Mouse (Mus musculus) ES-Bruce4 (cell line): ENCODE measurements around the gene Ramp2. TPM values are rescaled to one million over a fixed set of nuclear protein-coding genes. Genes with fewer than 3 reads are reported as not detected.

Source experiments
- H3K27ac ChIP-seq: 2 replicates; pipeline ENCODE4 v1.5.1; 2012; ENCODE audit warnings: low read length, inconsistent platforms; ENCODE audit not compliant: insufficient read depth
- H3K27me3 ChIP-seq: 2 replicates; pipeline ENCODE4 v1.6.1; 2012; ENCODE audit warnings: mild to moderate bottlenecking, low read length, inconsistent platforms; ENCODE audit not compliant: control insufficient read depth, poor library complexity, insufficient read depth, severe bottlenecking
- H3K36me3 ChIP-seq: 2 replicates; pipeline ENCODE4 v1.6.1; 2012; ENCODE audit warnings: inconsistent platforms, mild to moderate bottlenecking, low read length, moderate library complexity; ENCODE audit not compliant: control insufficient read depth, poor library complexity, insufficient read depth, severe bottlenecking
- H3K4me1 ChIP-seq: one replicate; pipeline ENCODE4 v1.8.1; 2011; ENCODE audit warnings: low read length; ENCODE audit not compliant: control insufficient read depth, insufficient read depth
- H3K4me3 ChIP-seq: 2 replicates; pipeline ENCODE4 v1.5.1; 2011; ENCODE audit warnings: low read depth, mild to moderate bottlenecking, low read length
- H3K9ac ChIP-seq: 2 replicates; pipeline ENCODE4 v1.6.1; 2012; ENCODE audit warnings: low read depth, mild to moderate bottlenecking, inconsistent platforms; ENCODE audit not compliant: poor library complexity, severe bottlenecking
- H3K9me3 ChIP-seq: replicated peaks from 2 replicates; pipeline ENCODE4 v1.6.1; 2012; ENCODE audit warnings: mild to moderate bottlenecking, low read length, inconsistent platforms; ENCODE audit not compliant: control insufficient read depth, poor library complexity, insufficient read depth, severe bottlenecking
- CTCF ChIP-seq: IDR thresholded peaks from one replicate; pipeline ENCODE4 v1.8.1; 2011; ENCODE audit warnings: low read depth, low read length
- EP300 ChIP-seq: IDR thresholded peaks from 2 replicates; pipeline ENCODE4 v1.6.1; 2011; ENCODE audit warnings: low read depth, low read length; ENCODE audit not compliant: insufficient read depth
- POLR2A ChIP-seq: IDR thresholded peaks from one replicate; pipeline ENCODE4 v1.8.1; 2011; ENCODE audit warnings: low read length; ENCODE audit not compliant: insufficient read depth
- polyA plus RNA-seq: library from polyadenylated mRNA; stranded (reverse); fragments of >200 nt; gene quantifications from 2 replicates; pipeline ENCODE4 v1.2.4, GENCODE M21; 2011; ENCODE audit warnings: low read depth; ENCODE audit not compliant: missing spikeins, insufficient read depth, insufficient read length

The Ramp2 gene
- polyA plus RNA-seq, 1 experiment = 4.9 TPM

DNA sequence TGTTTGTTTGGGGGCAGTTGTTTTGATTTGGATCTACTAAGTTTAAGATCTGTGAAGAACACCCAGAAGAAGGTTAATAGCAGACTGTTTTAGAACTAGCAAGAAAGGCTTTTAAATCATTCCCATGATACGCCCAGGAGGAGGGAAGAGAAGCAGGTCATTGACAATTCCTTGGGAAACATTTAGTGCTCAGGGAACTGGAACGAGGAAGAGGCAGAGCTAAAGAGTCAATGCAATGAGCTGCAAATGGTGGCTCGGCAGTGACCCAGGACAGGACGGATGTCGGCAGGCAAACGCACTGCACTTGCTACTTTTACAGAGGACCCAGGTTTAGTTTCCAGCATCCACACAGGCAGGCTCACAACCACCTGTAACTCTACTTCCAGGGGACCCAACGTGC, 35.0 kb downstream of the Ramp2 start:
- no peaks in the 10 kb centered on the region for H3K4me1 ChIP-seq
- no peak overlapping the region for H3K27ac ChIP-seq
- peaks cover 4% of the 10 kb centered on the region; the same call in 1 of the 2 replicates for H3K36me3 ChIP-seq
- no peak for TF ChIP-seq EP300
- TF ChIP-seq CTCF = no peak
- TF ChIP-seq POLR2A = no peak
- no peaks in the 10 kb centered on the region for H3K27me3 ChIP-seq
- H3K9ac ChIP-seq = no peak overlapping the region
- no peak overlapping the region for H3K4me3 ChIP-seq
- no peaks in the 10 kb centered on the region for H3K9me3 ChIP-seq

DNA sequence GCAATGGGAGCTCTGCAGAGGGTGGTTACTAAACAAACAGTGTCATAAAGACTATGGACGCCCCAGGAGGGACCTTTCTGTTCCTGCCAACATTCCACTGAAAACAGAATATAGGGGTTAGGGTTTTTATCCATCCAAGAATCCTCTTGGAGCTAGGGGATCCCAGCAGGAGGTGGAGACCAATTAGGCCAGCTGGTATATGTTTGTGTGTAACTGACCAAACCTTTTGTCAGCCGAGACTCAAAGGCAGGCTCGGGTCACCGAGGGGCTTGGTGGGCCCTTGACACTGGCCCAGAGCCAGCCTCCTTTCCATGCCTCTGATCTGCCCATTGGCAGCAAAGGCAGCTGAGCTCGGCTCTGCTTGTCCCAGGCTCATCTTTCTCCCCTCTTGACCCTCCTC, 37.1 kb downstream of the Ramp2 start:
- Histone ChIP-seq H3K4me1 (no peaks in the 10 kb centered on the region), H3K27ac (no peak overlapping the region), H3K9me3 (no peaks in the 10 kb centered on the region), H3K36me3 (peaks cover 13% of the 10 kb centered on the region; the same call in 1 of the 2 replicates), H3K4me3 (no peak overlapping the region), H3K9ac (no peak overlapping the region), H3K27me3 (no peaks in the 10 kb centered on the region)
- TF ChIP-seq POLR2A = no peak
- no peak for TF ChIP-seq EP300
- TF ChIP-seq CTCF = no peak

DNA sequence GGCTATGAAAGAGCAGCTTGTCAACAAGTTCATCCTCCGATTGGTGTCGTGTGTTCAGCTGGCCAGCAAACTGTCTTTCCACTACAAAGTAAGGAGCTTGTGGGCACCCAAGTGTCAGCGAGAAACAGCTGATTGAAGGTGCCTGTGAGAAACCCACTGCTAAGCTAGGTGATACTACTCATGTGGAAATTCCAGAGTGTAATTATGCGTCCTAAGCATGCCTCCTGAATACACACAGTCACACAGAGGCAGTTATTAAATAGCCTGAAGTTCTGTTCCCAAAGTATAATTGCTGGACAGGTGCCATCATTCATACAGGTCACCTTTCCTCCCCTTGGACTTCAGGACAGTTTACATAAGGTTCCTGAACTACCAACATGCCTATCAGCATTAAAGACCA, 38.0 kb downstream of the Ramp2 start:
- no peaks in the 10 kb centered on the region for H3K27me3 ChIP-seq
- TF ChIP-seq EP300 (no peak), POLR2A (no peak), CTCF (no peak)

DNA sequence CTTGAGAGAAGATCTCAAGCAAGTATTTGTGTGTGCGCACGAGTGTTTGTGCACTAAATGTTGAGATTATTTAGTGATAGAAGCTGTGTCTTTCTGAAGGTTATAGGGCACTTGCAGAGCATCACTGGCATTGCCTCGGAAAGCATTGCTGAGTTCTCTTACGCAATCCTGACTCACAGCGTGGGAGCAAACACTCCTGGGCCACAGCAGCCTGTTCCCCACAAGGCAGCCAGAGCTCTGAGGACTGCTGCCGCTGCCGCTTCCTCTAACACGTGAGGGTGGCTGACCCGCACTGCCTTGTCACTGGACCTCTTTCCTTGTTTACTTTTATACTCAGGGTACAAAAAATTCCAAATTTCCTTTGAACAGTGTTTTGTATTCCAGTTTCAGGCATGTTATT, 41.5 kb downstream of the Ramp2 start:
- H3K36me3 ChIP-seq = peaks cover 42% of the 10 kb centered on the region
- H3K4me1 ChIP-seq = no peaks in the 10 kb centered on the region
- no peaks in the 10 kb centered on the region for H3K9me3 ChIP-seq
- no peaks in the 10 kb centered on the region for H3K27me3 ChIP-seq
- no peak overlapping the region for H3K27ac ChIP-seq
- TF ChIP-seq CTCF = no peak
- TF ChIP-seq POLR2A = no peak
- no peak for TF ChIP-seq EP300
- H3K9ac ChIP-seq = no peak overlapping the region
- H3K4me3 ChIP-seq = no peak overlapping the region

More for the DNA sequence above, 38.0 kb downstream of the Ramp2 start:
- H3K4me1 ChIP-seq = no peaks in the 10 kb centered on the region
- no peak overlapping the region for H3K9ac ChIP-seq
- H3K27ac ChIP-seq = no peak overlapping the region
- H3K4me3 ChIP-seq = no peak overlapping the region
- H3K36me3 ChIP-seq = peaks cover 18% of the 10 kb centered on the region; the same call in 1 of the 2 replicates
- H3K9me3 ChIP-seq = no peaks in the 10 kb centered on the region

DNA sequence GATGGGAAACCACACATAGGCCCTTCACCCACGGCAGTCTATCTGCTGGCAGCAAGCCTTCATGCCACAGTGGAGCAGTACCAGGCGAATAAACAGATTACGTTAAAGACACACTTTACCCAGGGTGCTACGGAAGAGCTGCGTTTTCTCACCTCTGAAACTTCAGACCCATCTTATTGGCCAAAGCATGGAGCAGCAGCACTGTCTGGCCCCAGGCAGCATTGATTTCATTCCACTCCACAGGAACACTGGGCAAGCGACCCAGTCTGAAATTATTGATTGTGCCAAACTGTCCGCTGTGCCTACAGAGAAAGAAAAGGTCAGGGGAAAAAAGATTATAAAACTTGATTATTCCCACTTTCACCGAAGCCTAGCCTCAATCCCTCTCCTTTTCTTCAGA, 45.4 kb downstream of the Ramp2 start:
- H3K27ac ChIP-seq = no peak overlapping the region
- TF ChIP-seq POLR2A = no peak
- TF ChIP-seq EP300 = no peak
- no peak for TF ChIP-seq CTCF
- no peak overlapping the region for H3K9ac ChIP-seq
- H3K4me1 ChIP-seq = no peaks in the 10 kb centered on the region
- no peaks in the 10 kb centered on the region for H3K27me3 ChIP-seq
- no peaks in the 10 kb centered on the region for H3K9me3 ChIP-seq
- no peak overlapping the region for H3K4me3 ChIP-seq
- H3K36me3 ChIP-seq = peaks cover 58% of the 10 kb centered on the region

DNA sequence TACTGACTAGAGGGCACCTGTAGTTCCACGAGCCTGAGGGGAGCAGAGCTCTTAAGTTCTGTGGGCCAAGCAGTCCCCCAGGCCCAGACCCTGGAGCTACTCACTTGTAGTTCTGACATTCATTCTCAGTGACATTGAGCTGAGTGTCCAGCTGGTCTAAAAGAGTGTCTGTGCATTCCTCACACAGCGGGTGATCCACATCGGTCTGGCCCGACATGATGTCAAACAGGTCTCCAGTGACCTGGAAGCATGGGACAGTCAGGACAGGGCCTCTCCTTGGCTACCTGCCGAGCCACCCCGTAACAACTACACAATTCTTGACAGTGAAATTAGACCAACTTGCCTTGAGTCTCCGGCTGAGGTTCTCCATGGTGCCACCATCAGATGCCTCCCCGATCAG, 49.4 kb downstream of the Ramp2 start:
- H3K9me3 ChIP-seq = no peaks in the 10 kb centered on the region
- H3K27me3 ChIP-seq = no peaks in the 10 kb centered on the region
- H3K9ac ChIP-seq = no peak overlapping the region
- H3K27ac ChIP-seq = no peak overlapping the region
- no peak for TF ChIP-seq POLR2A
- no peak for TF ChIP-seq EP300
- TF ChIP-seq CTCF = no peak
- no peaks in the 10 kb centered on the region for H3K4me1 ChIP-seq
- no peak overlapping the region for H3K4me3 ChIP-seq
- H3K36me3 ChIP-seq = peaks cover 51% of the 10 kb centered on the region

DNA sequence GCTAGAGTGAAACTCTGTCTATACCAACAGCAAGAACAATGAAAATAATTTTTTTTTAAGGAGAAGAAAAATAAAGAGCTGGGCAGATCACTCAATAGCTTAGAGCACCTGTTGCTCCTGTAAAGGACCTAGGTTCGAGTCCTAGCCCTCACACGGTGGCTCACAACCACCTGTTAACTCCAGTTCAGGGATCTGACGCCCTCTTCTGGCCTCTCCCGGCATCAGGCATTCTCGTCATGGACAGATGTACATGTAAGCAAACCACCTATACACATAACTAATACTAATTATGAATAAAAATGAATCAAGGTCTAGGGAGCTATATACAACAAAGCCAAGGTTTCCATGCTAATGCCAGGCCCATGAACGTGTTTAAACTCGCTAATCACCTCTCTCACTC, 55.1 kb downstream of the Ramp2 start:
- Histone ChIP-seq H3K4me3 (peak overlapping the region; percentile 79), H3K9ac (peak overlapping the region; percentile 83), H3K4me1 (peaks cover 1% of the 10 kb centered on the region), H3K27ac (no peak overlapping the region), H3K27me3 (no peaks in the 10 kb centered on the region), H3K9me3 (no peaks in the 10 kb centered on the region), H3K36me3 (peaks cover 15% of the 10 kb centered on the region)
- TF ChIP-seq POLR2A (no peak), CTCF (peak; percentile 58)
